Mouse (Mus musculus) cerebral cortex, adult 2 months (tissue): ENCODE measurements around the gene Shb.

Source experiments
- WGBS: fragments of 180-500 bp; shearing (Covaris S2); methylation state at CpG from one replicate; pipeline ENCODE4 v1.1.7; 2018; 5-methylcytosine and 5-hydroxymethylcytosine counted together

Shb gene

DNA sequence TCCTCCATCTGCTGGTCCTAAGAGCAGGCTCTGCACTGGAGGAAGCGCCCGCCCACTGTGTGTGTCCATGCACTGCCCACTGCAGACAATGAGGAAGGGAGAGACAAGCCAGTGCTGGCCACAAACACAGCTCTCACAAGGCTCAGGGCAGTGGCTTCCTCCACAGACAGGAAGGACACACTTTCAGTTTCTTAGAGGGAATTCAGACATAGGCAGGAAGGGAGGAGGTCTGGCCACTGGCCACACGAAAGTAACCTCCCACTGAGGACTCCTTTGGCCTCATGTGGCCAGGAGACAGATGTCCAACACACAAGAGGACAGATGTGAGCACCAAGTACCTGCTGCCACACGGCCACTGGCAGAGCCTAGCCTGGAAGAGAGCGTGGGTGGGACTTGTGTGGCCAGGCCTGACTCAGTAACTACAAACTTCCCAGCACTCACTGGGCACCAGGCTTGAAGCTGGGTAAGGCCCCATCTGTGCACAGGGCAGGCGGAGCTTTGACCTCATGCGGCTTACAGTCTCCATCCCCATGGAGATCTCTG, 79.6 kb downstream of the Shb start:
- WGBS: 62% methylated on average over 7 of the region's 7 CpGs

DNA sequence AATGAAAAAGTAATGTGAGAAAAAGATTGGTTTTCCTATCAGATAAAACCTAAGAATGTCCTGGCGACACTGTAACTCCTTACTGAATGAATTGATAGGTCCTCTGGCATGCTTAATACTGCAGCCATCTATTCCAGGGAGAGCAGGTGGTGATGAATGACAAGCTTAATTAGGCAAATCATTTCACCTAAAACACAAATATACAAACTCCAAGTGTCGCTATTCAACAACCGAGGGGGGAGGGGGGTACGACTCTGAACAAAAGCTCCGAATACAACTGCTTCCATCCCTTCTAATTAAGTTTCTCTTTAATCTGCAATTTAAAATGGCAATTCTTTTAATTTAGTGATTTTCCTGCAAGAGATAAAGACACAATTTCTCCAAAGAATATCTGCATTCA, 83.3 kb downstream of the Shb start:
- 74% methylated on average over 5 of the region's 5 CpGs for WGBS

DNA sequence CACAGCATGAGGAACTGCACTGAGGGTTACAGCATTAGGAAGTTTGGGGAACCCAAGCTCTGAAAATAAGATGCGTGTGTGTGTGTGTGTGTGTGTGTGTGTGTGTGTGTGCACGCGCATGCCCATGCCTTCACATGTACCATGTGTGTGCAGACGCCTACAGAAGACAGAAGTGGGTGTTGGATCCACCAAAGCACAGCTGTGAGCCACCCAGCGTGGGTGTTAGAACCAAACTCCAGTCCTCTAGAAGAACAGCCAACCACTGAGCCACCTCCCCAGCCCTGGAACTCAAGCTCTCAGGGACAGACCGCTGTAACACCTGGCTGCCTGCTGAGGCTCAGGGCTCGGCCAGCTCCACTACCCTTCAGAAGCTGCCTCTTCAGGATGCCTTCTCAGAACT, 83.8 kb downstream of the Shb start:
- 63% methylated on average over 7 of the region's 7 CpGs for WGBS

DNA sequence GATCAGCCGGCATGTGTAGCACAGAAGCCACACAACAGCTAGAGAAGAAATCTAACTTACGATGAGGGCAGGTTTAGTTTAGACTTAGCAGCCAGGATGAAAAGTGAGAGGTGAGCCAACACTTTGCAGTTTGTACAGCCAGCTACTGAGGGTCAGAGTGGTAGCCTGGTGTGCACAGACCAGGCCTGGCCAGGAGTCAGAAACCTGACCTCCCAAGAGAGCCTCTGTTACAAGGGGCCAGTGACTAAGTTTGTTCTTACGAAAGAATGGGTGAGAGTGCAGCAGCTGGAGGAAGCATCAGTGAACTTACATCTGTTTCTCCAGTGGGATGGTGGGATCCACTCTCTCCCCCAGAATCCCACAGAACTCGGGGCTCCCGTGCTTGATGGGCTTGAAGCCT, 85.1 kb downstream of the Shb start:
- WGBS: 93% methylated on average over 5 of the region's 5 CpGs

DNA sequence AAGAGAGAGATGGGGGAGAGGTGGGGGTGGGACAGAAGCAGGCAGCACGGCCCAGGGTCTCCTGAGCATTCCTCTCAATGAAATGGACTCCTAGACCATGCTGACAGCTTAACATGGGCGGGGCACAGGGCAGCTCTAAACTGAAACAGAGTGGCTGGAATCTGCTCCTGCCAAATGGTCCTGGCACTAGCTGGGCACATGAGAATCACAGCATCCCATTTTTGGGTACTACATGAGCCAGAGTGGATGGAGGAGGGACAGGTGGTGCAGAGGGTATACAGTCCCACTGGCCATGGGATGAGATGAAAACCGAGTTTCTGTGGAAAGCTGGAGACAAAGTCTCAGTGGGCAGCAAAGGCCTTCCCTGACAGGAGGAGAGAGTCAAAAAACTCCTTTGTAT, 87.0 kb downstream of the Shb start:
- 79% methylated on average over 3 of the region's 3 CpGs for WGBS

DNA sequence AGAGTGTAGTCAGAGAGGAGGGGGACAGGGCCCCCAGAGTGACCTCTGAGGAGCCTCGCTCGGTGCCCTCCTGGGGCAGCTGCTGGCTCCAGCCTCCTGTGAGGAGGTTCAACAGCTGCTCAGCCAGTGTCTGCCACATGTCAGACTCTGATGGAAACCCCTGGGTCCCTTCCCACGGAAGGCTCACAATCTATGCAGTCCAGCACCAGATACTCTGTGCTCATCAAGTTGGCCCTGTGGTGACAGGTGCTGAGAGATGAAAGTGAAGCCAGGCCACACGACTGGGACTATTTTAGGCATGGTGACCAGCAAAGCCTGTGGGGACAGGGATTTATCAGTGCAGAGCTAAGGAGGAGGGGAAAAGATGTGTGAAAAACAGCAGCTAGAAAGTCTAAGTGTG, 87.5 kb downstream of the Shb start:
- WGBS: 86% methylated on average over 4 of the region's 4 CpGs

DNA sequence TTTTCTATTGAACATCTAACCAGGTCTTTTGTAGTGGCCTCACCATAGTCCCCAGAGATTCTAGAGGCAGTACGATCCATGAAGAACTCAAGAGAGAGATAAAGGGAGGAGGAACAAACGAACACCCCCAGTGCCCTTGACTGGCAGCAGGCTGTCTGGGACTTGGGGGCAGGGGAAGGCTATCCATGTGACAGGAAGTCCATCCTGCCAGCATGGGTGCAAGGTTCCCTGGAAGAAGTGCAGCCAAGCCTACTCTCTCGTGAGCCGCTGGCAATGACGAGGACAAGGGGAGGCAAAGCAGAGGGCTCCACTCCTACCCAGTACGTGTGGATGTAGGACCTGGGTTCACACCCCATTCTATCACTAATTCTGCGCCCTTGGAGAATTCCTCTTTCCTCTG, 88.6 kb downstream of the Shb start:
- WGBS: 81% methylated on average over 7 of the region's 7 CpGs

DNA sequence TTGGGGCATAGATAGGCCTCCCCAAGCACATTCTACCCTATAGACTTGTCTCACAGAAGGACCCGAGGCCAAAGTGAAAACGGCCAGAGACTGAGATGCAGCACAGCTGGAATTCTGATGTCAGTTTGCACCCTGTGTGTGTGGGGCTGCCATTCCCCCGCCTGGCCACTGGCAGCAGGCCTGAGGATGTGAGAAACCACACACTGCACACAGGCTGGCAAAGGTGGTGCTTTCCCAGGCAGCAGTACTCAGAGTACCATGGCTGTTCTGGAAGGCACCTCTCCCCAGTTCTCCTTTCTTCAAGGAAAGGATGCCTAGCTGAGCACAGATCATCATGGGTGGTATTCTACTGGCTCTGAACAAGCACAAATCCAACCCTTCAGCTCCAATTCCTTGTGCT, 90.0 kb downstream of the Shb start:
- WGBS: 64% methylated on average over 3 of the region's 3 CpGs

DNA sequence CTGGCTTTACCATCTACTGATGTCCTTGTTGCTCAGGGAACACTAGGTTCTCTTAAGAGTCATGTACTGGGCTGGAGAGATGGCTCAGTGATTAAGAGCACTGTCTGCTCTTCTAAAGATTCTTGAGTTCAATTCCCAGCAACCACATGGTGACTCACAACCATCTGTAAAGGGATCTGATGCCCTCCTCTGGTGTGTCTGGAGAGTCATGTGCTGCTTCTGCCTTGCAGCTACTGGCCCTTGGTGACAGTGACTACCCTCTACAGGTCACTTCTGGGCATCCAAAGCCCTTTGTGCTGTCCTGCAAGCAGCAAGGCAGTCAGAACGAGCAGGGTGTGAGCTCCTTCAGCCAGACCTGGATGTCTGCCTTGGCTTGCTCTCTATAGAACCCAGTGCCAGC, 90.5 kb downstream of the Shb start:
- 63% methylated on average over 1 of the region's 1 CpGs for WGBS

DNA sequence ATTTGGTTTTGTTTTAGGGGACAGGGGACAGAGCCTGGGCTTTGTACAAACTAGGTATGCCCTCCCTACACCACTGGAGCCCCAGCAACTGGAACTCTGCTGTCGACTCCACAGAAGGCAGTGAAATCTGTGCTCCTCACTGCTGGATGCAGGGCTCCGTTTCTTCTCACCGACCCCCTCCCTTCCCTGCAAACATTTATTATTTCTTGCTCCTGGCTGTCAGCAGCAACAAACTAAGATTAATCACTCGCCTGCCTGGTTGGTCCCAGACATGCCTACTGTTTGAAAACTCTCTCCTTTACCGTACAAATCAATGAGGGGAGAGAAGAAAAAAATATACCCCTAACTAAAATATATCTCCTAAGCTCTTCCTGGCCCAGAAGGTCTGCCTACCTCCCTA, 93.0 kb downstream of the Shb start:
- WGBS: 78% methylated on average over 5 of the region's 5 CpGs

DNA sequence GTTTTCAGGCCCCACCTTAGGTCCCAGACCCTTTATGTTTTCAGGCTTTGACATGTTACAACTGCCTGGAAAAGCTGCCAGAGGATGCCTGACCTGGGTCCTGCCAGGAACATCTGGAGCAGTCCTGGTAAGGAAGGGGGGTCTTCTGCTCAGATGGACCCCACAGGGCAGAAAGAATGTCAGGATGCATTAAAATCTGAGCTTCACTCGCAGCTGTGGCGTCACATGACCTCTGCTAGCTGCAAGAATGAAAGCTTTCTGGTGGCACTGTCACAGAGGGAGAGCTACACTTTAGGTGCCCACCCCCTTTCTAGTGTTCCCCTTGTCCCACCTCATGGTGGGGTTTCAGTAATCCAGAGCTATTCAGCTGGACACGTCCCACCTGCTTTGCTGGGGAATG, 95.3 kb downstream of the Shb start:
- 76% methylated on average over 3 of the region's 3 CpGs for WGBS

DNA sequence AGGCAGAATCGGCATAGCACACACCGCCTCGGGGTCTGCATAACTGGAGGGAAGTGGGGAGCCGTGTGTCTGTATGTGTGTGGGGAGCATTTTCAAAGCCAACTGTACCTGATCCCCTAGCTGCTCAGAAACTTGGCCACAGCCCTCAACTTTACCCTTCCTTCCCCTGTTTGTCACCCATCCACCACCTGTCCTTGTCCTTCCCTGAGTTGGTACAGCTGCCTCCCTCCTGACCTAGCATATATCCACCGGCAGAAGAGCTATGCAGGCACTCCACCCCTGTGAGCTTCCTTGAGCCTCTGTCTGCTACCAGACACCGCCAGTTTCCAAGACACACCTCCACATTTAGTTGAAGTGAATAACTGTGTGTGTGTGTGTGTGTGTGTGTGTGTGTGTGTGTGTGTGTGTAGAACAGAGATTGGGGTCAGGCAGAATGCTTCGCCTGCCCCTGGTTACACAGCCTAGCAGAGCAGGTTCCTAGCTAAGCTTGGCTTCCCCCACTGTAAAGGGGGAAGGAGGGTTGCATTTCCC, 95.8 kb downstream of the Shb start:
- 74% methylated on average over 7 of the region's 7 CpGs for WGBS

DNA sequence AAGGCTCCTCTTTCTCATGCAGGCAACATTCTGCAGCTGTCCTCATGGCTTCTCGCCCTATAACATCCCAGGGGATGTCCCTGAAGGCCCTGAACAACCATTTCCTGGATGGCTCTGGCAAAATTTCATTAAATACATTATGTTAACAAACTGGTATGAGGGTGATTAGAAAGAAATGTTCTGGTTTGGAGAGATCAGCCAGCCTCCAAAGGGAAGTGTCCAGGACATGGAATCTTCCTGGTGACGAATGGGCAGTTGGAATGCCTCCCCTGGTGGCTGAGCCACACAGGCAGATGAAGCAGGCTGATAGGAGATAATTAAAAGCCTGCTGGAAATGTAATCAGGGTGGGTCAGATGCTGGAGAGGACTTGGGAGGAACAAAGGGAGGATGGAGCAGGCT, 96.4 kb downstream of the Shb start:
- 81% methylated on average over 2 of the region's 2 CpGs for WGBS

DNA sequence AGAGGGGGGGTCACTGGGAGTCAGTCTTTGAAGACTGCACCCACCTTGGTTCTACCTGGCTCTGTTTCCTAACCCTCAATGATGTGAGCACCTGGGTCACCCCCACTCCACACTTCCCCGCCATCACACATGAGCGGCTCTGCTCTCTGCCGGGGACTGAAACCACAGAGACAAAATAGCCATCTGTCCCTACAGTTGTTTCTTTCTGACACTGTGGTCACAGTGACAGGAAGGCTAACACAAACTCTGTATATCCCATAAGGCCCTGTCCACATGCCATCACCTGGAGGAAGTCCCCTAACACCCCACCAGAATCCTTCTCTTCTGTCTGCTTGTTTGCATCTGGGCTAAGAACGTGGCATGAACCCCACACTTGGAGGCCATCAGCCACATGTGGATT, 97.6 kb downstream of the Shb start:
- 93% methylated on average over 4 of the region's 4 CpGs for WGBS

DNA sequence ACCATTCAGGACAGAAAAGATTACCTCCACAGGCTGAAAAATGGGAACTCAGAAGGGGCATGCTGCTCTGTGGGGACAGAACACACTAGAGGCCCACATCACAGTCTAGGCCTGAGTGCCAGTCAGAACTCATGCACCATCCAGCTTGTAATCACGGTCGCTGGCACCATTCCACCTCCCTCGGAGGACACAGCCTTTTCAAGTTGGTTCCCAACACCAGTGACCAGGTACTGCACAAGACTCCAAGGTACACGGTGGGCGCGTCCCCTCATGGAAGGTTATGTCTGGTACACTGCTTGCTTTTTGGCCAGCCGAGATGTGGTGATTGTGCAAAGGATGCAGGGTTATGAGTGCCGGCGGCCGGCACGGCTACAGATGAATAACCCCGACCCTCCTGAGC, 98.2 kb downstream of the Shb start:
- WGBS: 77% methylated on average over 12 of the region's 12 CpGs

DNA sequence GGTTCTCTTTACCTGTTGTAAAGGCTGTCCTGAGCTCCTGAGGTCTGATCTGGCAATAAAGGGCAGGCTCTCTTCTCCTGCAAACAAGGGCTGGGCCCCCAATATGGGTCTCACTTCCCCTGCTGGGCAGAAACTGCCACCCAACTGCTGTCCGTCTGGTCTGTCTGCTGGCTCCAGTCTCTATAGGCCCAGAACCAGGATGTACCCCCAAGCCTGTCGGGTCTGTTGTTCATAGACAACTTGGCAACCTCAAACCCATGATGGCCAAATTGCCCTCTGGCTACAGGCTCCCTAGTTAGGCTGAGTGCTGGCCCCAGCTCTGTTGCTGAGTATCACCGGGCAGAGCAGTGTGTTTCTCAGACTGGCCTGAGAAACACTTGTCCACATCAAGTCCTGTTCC, 100.5 kb downstream of the Shb start:
- WGBS: 89% methylated on average over 3 of the region's 3 CpGs

DNA sequence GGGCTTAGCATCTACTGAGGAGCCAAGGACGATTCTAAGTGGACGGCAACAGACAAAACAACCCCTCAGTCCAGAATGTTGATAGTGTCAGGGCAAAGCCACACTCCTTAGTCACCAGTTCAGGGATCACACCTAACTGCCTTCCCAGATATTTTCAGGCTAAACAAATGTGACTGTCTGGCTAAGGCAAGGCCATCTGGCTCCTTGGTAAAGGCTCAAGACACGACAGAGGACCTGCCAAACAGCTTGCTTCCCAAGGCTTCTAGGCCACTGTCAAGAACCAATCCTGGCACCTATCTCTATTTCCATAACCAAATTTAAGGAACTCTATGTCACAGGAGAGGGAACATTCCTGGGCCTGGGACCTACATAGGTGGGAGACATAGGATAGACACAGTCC, 101.0 kb downstream of the Shb start:
- 89% methylated on average over 3 of the region's 3 CpGs for WGBS

DNA sequence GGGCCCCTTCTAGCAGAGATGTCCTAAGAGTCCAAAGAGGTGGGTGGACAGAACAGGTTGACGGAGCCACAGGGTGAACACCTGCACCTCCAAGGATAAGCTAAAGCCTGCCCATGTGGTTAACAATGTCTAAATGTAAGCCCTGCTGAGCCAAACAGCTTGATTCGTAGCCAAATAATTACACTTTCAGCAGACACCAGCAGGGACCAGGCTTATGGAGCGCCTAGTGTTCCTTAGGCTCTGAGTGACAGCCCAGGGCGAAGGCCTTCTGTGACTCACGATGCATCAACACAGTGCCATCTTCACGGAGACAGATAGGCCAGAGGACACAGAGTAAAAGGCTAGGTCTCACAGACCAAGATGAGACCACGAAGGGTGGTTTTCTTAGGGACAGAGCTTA, 102.8 kb downstream of the Shb start:
- WGBS: 90% methylated on average over 7 of the region's 7 CpGs

DNA sequence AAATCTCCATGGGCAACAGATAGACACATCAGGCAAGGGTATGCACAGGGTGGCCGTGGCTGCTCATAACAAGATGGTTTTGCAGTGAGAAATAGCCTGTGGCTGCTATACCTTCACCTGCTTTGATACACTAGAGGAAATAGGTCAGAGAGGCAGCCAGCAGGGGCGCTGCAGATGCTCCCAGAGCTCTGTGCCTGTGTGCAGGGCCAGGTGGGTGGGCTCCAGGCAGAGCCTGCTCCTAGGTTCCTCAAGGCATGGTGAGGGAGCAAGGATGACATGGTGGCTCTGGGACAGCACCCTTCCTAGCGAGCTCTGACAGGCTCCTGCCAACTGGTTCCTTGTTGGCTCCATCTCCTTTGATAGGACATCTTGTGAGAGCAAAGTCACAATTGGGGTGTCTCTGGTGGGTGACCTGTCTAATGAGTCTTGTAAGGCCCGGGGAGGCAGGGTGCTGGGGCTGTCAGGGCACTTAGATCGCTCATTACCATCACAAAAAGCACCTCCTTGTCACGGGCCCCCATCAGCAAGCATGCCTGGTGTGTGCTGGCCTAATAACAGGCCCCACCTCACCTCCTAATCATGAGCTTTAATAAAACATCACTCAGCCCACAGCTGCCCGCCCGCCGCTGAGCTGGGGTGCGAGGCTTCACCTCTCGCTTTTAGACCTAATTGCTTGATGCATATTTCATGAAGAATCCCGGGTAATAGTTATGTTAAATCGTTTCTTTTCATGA, 105.4 kb downstream of the Shb start:
- WGBS: 76% methylated on average over 13 of the region's 13 CpGs

DNA sequence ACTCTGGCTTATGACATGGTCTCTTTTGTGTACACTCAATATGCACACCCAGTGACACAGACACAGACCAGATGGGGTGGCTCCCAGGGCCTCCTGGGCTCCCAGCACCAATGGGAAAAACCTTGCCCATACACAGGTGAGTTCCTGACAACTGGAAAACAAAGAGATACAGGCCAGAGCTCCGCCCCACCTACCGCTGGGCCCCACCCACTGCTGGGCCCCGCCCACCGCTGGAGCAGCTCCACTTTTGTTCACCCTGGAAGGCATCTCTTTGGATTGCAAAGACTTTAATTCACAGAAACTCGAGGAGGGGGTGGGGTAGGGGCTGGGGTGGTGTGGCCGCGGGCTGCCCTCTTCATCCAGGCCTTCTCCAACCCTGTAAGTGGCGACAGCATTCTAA, 108.9 kb downstream of the Shb start:
- 39% methylated on average over 8 of the region's 8 CpGs for WGBS

DNA sequence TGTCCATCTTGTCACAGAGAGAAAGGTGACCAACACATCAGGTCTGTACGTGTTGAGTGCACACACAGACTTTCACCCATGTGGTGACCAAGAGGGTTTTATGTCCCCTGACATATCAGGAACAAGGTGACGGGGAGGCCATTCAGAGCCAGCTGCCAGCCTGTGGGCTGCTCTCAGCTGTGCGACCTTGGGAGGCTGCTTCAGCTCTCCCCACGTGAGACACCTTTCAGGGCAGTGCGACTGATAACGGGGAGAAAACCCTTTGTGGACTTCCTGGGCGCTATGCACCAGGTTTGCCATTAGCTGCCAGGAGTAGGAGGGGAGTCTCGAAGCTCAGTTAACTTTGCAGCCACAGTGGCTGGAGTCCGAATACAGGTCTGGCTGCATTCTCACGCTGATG, 109.6 kb downstream of the Shb start:
- WGBS: 96% methylated on average over 10 of the region's 10 CpGs

DNA sequence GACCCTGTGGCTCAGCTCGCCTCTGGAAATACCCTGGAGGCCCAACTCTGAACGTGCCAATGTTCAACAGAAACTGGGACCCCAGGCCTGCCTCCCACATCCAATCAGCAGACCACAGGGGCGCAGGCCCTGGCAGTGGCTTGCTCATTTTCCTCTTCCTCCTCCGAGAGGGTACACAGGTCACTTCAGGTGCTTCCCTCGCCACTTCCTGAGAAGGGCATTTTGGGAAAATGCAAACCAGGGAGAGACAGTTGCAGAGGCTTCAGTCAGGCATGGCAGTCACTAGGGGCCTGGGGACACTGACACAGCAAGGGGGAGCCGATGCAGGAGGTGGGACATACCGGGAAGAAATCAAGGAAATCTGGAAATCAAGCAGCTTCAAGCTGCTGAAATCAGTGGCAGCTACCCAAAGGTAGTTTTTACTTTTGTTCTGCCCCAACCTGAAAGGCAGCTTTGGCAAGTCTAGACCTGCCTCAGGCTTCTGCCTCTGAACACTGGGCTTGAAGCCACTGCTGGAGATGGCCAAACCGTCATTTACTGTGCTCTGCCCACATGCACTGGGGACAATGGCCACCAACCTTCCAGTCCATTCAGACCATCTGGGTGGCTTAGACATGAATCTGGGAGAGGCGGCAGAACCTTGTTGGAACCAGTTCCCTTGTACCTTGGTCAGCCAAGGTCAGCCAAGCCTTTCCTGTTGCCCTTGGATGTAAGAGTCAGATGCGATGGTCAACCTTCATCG, 110.6 kb downstream of the Shb start:
- 78% methylated on average over 11 of the region's 11 CpGs for WGBS

DNA sequence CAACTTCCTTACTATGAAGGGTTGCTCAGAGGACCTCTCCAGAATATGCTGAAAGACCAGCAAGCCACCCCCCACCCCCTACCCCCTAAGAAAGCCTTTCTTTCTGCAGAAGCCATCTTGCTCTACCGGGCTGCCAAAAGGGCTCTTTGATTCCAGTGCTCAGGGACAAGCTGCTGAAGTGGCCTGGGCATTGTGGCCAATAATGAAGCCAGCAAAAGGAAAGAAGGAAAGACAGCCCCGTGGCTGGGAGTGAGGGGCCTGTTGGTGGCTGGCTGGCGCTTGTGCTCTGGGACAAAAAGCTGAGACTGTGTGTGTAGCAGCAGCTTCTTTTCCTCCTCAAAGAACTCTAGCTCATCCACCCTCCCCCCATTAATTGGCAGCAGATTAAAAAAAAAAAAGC, 111.5 kb downstream of the Shb start:
- WGBS: 60% methylated on average over 3 of the region's 3 CpGs
